Mouse (Mus musculus) mouse embryonic stem cell (cell line): ENCODE data around the gene Zfp524.
"Not testable (repeated sequence)": the region's sequence is repeated elsewhere in the genome, so short reads cannot be mapped to it uniquely, and the experiment has no call there.

ENCODE experiments used
- in situ Hi-C, 2 experiments: fragments of 300-500 bp; cut with MboI; formaldehyde crosslinking; loops; 1 replicate in 1 of 2; 3 replicates in 1 of 2; pipeline ENCODE4 v1.14.3; 2019 to 2020; ENCODE audit warnings: low sequenced_read_pairs in 2 of 2, low pct_unique_long_range_greater_than_20kb in 1 of 2, mixed read lengths in 1 of 2; ENCODE audit not compliant: unreplicated experiment in 1 of 2

The Zfp524 gene

DNA sequence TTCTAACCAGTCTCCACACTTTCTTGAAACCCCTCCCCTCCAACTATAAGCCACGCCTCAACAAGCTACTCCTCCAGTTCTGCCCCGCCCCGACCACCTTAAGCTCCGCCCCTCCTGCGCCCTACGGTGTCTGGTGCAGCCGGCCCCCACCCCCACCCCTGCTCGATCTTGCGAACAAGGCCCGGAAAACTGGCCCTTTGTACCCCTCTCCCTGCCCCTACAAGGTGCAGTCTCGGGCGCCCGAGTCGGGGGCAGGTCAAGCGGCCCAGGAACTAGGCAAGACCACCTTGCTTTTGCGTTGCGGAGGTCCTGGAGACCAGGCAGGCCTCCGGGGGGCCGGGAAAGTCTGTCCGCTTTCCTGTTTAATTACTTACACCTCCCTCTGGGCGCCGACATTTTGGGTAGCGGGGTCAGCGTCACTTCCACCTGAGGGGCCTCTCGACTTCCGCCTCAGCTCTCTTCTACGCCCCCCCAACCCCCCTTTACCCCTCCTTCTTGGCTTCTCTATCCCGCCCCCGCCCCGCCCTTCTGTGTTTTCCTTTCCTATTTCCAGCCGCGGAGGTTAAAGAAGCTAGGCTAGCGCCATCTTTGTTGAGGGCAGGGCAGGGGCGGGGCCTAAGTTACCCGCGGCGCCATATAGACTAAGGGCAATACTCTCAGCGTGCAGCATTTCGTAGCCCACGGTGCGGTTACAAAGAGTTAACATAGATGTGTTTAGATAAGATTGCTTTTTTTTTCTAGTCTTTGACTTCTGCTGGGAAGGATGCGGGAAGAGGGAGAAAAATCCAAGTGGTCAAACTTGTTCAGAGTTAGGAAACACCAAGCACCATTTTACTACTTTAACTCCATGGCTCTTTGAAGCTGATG, at the start of gene Zfp524, which contains the start of gene Fiz1:
Gene Zfp524, plus strand, starts transcription at position 165 of the 867 bp plus-strand sequence.
Gene Fiz1, minus strand, starts transcription at position 447 of the 867 bp plus-strand sequence.
- in situ Hi-C loops: no loop called here

- in situ Hi-C loops: no loop called here
Observed at GRCm38 (mm10) chr7:4964988-4965387, 49.2 kb upstream of the Zfp524 start.

- in situ Hi-C loops: no loop called here
Observed at GRCm38 (mm10) chr7:4971068-4971467, 43.1 kb upstream of the Zfp524 start, which contains the start of gene Sbk3. Gene Sbk3, minus strand, starts transcription at chr7:4971168.

- in situ Hi-C loops: no loop called here
Observed at GRCm38 (mm10) chr7:4971710-4972109, 42.5 kb upstream of the Zfp524 start.

GRCm38 (mm10) chr7:4972321-4973047, 41.7 kb upstream of the Zfp524 start:
- in situ Hi-C loops: no loop called here

DNA sequence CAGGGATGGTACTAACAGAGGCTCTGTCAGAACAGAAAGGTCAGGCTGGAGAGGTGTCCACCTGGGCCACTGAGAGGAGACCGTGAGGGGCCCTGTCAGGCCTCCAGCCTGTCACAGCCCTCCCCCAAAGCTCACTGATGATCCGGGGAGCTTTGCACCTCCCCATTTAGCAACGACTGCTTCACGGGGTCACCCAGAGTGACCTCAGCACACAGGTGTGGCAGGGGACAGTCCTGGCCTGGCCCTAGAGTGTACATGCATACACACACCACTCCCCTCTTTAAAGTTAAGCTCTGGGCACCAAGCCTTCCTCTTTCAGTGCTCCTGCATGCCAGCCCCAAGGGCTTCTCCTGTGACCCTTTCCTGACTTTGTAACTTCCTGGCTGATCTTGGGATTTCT, 38.8 kb upstream of the Zfp524 start:
- in situ Hi-C loops: loop anchor here in 1 of 2 experiments (5.0 kb wide), 1 partner anchor 33 kb away; no protein-coding TSS in a partner anchor

GRCm38 (mm10) chr7:4976832-4977231, 37.4 kb upstream of the Zfp524 start:
- in situ Hi-C loops: loop anchor here in 1 of 2 experiments (5.0 kb wide), 1 partner anchor 35 kb away; no protein-coding TSS in a partner anchor

- in situ Hi-C loops: no loop called here
Observed at GRCm38 (mm10) chr7:4988250-4988649, 26.0 kb upstream of the Zfp524 start.

DNA sequence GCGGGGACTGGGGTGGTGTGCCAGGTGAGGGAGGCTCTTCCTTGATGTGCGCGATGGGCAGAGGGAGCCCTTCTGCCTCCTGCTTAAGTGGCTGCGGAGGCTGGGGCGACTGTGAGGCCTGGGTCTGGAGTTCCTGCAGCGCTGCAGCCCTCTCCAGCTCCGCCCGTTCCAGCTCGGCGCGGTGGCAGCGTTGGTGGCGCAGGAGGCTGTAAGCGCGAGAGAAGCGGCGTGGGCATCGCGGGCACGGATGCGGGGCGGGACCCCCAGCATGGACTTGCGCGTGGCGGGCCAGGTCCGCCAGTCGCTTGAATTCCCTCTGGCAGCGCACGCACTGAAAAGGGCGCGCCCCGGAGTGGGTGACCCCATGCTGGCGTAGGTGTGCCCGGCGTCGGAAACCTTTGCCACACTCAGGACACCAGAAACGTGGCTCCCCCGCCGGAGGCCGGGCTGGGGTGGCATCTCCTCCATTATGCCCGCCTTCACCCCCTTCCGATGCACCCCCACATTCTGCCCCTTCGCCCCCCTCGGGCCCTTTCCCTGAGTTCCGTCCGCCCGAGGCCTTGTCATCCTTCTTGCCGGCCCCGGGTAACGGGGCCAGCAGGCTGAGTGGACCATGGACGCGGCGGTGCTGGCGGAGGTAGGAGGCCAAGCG, 20.7 kb upstream of the Zfp524 start:
- in situ Hi-C loops: no loop called here

- in situ Hi-C loops: no loop called here
Observed at GRCm38 (mm10) chr7:4993999-4994788, 20.0 kb upstream of the Zfp524 start.

DNA sequence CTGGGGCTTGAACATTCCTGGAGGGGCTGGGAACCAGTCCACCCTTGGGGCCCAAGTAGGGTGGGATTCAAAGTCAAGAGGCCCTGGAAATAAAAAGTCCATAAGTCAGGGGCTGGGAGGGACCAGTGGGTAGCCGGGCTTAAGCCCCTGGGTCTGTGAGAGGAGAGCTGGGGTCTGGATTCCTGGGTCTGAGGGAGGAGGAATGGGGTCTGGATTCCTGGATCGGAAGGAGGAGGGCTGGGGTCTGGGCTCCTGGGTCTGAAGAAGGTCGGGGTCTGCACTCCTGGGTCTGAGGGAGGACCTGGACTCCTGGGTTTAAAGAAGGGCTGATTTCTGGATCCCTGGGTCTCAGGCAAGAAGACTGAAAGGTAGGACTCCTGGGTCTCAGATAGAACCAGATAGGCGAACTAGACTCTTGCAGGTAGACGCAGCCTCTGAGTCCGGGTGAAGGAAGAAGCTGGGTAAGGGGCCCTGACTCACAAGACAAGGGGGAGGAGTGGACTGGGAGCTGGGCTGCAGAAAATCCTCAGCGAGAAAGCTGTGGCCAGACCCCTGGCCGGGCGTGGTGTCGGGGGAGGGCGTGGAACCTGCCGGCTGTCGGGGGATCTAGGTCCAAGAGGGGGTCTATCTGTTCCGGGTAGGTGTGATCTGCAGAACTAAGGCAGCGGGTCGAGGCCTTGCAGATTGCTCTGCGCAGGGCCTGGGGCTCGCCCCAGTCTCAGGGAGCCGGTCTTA, 18.8 kb upstream of the Zfp524 start:
- in situ Hi-C loops: no loop called here

DNA sequence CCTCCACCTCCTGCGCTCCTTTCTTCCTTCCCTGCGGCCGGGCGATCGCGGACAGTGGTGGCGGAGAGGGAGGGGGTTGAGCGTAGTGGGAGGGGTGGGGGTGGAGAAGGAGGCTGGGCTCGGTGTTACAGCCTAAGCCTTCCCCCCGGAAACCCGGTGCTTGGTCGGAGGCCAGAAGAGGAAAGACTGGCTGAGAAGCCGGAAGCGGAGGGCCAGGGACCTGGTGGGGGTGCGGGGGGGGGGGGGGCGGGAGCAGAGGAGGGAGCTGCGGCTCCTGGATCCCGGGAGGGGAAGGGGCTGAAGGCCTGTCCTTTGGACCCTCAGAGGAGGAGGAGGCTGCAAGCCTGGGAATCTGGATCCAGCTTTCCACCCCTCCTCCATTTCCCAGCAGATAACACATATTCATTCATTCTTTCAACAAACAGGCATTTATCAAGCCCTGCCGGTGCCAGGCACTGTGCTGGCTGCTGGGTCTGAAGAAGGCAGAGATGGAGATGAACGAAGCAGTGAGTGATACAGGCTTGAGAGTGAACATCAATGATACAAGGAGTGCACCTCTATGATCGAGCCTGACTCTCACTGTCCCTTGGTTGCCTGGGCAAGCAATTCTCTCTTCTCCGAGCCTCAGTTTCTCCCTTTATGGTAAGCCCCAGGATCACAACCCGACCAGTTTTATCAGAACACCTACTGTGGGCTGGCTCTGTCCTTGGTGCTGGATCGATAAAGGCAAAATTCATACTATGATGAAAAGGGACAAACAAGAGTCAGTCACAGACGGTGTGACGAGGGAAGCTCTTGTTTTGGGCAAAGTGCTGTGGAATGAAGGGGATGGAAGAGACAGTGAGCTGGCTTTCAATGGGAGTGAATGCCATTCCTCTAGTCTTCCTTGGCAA, 18.0 kb upstream of the Zfp524 start, which contains the start of gene Zfp579:
Gene Zfp579, minus strand, starts transcription at position 156 of the 893 bp plus-strand sequence.
- in situ Hi-C loops: no loop called here

- in situ Hi-C loops: no loop called here
Observed at GRCm38 (mm10) chr7:4996934-4997333, 17.3 kb upstream of the Zfp524 start.

- in situ Hi-C loops: no loop called here
Observed at GRCm38 (mm10) chr7:4999876-5000275, 14.3 kb upstream of the Zfp524 start.

DNA sequence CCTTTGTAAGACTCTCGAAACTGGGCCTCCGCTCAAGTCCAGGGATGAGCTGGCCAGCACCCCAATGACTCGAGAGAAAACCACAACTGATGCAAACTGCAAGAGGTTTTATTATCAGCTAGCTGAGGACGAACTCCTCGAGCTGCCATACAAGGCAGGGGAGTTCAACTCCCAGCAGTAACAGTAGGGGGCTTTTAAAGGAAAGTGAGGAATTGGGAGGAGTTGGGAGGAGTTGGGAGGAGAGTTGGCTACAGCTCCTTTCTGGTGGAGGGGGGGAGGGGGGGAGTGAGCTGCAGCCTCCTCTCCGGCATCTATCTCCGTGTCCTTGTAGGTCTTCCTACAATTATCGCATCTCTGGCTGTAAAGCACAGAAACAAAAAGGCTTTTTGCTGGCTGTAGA, 11.3 kb upstream of the Zfp524 start:
- in situ Hi-C loops: not testable (repeated sequence)

DNA sequence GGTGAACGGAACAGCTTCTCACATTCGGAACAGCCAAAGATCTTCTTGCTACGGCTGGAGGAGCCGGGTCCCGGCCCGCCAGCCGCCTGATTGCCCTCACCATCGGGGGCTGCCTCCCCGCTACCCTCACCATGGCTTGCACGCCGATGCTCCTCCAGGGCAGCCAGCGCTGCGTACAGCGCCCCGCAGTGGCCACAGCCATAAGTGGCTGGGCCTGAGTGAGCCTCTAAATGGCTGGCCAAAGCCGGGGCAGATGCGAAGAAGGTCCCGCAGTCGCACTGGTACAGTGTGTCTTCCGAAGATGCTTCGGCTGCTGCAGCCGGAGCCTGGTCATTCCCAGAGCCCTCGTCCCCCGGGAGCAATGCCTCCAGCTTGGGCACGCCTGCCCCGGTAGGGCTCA, 6.0 kb upstream of the Zfp524 start:
- in situ Hi-C loops: no loop called here
